Mouse (Mus musculus) heart, postnatal 14 days (tissue): ENCODE measurements around the gene BB287469. TPM values are rescaled to one million over a fixed set of nuclear protein-coding genes. Genes with fewer than 3 reads are reported as not detected.
"Not testable (repeated sequence)": the region's sequence is repeated elsewhere in the genome, so short reads cannot be mapped to it uniquely, and the experiment has no call there.

Experiments used
- DNase-seq, 2 experiments: peaks; one replicate each; pipeline ENCODE4 v3.0.0; 2021 to 2022
- intact Hi-C: fragments of 180-260 bp; cut with DNase I; formaldehyde crosslinking; loops from one replicate; pipeline ENCODE4 v1.15.1; 2025
- long read RNA-seq, 2 experiments: library from polyadenylated mRNA; stranded (forward); transcript quantifications; one replicate each; pipeline ENCODE4 v2.0.0; 2021
- total RNA-seq, 2 experiments: library from RNA; stranded (reverse); gene quantifications; 2 replicates each; pipeline ENCODE4 v1.2.3; 2021

BB287469 gene
- total RNA-seq = not detected
- long read RNA-seq, experiment 1 = 0 reads
- long read RNA-seq, experiment 2 = 0 reads

DNA sequence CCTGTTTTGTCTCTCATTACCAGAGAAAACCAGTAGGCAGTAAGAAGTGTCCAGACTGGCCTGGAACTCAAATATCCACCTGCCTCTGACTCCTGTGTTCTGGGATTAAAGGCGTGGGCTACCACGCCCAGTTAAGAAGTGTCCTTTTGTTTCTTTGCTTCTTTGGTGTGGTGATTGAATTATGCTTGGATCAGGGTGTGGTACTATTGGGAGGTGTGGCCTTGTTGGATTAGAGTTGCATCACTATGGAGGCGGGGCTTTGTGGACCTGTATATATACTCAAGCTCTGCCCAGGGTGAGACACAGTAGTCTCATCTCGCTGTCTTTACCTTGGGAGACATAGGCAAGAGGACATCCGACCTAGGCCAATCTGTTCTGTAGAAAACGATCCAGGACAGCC lies at the start of gene BB287469:
Gene BB287469, plus strand, starts transcription at position 301 of the 400 bp plus-strand sequence.
- intact Hi-C loops, DNase-seq: not testable (repeated sequence)

DNA sequence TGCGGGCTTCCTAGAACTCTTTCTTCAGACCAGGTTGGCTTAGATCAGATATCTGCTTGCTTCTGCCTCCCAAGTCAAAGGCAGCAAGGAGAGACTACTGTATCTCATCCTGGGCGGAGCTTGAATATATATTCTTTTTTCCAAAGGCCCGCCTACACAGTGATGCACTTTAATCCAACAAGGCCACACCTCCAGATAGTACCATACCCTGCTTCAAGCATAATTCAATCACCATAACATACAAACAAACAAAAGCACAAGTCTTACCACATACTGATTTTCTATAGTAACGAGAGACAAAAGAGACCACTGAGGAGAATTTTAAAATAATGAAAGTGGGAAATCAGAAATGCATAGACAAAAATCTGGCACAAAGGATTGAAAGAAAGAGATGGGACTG lies 40.7 kb upstream of the BB287469 start, which contains the start of gene Gm21319:
Gene Gm21319, minus strand, starts transcription at position 101 of the 400 bp plus-strand sequence.
- intact Hi-C loops = not testable (repeated sequence)

DNA sequence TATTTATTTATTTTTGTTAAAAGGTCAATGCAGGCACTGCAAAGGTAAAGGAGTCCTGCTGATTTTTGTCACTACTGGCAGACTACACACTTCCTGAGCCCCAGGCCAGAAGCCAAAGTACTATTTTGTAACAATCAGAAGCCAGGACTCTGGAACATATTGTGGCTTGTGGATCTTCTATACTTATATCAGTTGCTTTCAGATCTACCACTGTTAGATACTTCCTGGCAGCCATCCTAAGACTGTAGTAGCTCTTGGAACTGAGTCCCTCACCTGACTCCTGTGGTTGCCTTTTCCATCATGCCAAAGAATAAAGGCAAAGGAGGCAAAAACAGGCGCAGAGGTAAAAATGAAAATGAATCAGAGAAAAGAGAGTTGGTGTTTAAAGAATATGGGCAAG lies 21.2 kb upstream of the BB287469 start, which contains the start of gene Gm21936:
Gene Gm21936, plus strand, starts transcription at position 301 of the 400 bp plus-strand sequence.
- DNase-seq, intact Hi-C loops: not testable (repeated sequence)

More for the DNA sequence above, 40.7 kb upstream of the BB287469 start, which contains the start of gene Gm21319:
- not testable (repeated sequence) for DNase-seq

DNA sequence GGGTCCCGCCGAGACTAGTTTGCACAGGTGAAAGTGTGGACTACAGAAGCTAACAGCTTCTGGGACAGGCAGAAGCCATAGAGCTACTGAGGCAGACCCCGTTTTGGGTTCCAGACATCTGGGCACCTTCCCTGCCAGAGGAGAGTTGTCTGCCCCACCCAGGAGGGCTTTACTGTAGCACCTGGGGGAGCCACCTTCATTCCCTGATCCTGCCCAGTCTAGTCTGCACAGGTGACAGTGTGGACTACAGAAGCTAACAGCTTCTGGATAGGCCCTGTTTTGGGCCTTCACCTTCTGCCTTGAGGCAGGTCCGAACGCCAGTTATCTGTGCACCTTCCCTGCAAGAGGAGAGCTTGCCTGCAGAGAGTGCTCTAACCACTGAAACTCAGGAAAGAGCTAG lies 18.4 kb upstream of the BB287469 start:
- intact Hi-C loops, DNase-seq: not testable (repeated sequence)

DNA sequence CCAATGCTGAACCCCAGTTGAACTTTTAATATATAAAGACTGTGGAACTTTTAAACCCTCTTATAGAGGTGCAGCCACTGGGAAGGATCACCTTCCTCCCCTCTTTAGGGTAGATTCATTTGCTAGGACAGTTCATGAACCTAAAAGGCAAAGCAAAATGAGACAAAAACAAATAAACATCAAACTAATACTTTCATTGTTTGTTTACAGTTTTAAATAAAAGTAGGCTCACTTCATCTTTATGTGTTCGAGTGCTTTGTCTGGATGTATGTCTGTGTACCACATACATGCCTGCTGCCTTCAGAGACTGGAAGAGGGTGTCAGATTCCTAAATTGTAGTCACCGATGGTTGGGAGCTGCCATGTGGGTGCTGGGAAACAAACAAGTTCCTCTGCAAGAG lies 25.9 kb downstream of the BB287469 start, which contains the start of gene Gm2001:
Gene Gm2001, minus strand, starts transcription at position 101 of the 400 bp plus-strand sequence.
- DNase-seq, intact Hi-C loops: not testable (repeated sequence)

DNA sequence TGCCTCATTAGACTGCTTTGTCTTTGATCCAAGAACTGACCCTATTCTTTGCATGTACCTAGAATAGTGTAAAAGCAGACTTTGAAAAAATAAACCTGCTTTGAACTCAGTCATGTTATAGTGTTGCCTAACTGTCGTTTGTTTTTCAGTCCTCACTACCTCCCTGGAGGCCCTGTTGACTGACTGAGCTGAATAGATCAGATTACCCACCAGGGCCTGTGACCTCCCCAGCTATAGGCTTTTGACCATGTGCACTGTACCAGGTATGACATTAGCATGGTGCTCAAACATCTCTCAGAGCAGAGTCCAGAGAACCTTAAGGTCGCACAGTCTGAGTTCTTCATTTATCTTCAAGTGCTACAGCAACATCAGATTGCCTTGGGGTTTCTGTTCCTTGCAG lies 34.3 kb downstream of the BB287469 start:
- intact Hi-C loops = not testable (repeated sequence)

DNA sequence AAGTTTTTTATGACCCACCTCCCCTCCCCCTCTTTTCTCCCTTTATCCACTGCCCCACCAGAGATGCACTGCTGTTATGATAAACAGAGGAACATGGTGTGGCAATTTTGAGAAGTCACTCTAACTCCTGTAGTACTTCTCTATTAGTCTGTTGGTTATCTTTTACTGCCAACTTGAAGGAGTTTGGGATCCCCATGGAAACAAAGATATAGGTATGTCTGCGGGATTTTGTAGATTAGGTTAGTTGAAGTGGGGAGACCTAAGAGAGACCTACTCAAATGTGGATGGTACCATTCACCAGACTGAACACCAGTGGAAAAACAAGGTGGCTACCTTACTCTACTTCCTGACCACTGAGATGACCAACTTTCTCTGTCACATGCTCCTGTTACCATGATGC lies 39.7 kb downstream of the BB287469 start:
- intact Hi-C loops, DNase-seq: not testable (repeated sequence)

More for the DNA sequence above, 34.3 kb downstream of the BB287469 start:
- DNase-seq = not testable (repeated sequence)

DNA sequence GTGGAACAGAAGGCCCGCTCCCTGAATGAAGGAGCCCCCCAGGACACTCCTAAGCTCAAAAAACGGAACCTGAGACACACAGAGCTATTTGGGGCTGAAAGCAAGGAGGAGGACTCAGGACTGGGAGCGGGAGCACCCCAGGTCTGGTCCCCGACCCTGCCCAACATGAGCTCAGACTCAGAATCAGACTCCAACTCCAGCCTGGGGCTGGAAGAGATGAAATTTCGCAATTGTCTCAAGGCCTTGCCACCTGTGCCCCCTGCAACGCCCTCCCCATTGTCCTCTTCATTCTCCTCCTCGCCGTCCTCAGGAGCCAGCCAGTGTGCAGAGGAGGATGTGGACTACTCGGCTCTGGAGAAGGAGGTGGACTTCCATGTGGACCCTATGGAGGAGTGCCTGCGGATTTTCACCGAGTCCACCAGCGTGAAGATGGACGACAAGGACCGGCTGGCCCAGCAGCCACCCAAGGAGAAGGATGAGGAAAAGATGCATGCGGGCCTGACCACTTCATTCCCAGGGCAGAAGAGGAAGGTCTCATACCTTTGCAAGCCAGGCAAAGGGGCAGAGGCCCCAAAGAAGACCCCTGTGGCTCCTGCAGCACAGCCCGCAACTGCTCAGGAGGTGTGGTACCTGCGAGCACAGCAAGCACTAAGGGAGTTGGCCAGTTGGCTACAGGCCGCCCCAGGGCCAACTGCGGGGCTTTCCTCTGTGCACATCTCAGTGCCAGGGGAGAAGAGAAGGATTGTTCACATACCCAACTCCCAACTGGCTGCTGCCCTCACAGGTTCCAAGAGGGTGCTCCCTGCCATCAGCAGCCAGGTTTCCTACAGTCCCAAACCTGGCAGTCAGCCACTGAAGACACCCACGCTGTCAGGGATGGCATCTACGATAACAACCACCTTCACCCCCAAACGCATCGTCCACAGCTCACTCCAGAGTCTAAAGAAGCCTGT lies 45.6 kb downstream of the BB287469 start:
- peak in 1 of 2 experiments; percentile 4 for DNase-seq
- intact Hi-C loops = not testable (repeated sequence)

DNA sequence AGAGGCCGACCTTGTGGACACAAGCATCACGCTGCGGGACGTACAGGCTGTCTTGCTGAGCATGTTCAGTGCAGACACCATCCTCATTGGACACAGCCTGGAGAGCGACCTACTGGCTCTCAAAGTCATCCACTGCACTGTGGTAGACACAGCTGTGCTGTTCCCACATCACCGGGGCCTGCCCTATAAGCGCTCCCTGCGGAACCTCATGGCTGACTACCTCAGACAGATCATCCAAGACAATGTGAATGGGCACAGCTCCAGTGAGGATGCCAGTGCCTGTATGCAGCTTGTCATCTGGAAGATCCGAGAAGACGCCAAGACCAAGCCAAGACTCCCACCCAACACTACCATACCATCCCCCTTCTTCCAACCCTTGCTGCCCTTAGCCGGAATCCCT lies 47.3 kb downstream of the BB287469 start:
- intact Hi-C loops = not testable (repeated sequence)

DNA sequence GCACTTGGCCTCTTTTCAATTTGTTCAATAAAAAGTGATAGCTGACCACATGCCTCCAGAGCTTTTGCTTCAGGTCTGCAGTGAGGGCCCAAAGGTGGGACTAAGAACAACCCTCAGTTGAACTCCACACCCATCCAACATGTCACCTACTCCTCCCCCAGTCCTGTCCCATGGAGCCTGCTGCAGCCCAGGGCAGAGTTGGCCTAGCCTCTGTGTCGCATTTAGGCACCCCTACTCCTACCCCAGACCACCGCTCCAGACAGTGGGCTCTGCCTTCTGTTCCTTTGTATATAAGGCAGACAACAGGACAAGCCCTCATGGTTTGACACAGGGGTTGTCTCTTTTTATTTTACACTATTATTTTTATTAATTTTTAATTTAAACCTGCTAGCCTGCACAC lies 47.7 kb downstream of the BB287469 start:
- DNase-seq, intact Hi-C loops: not testable (repeated sequence)

More for the DNA sequence above, 47.3 kb downstream of the BB287469 start:
- DNase-seq = not testable (repeated sequence)

Other genes with a start within 250 kb of the BB287469 start
- gene Oog1, start 213.9 kb upstream of the BB287469 start, total RNA-seq = not detected
- not detected for gene Gm4027, start 197.7 kb upstream of the BB287469 start, total RNA-seq
- gene Gm16381, start 172.0 kb upstream of the BB287469 start, total RNA-seq = not detected
- not detected for gene Gm21319, start 40.8 kb upstream of the BB287469 start, total RNA-seq
- gene Gm21936, start 21.1 kb upstream of the BB287469 start, total RNA-seq = not detected
- gene Gm2001, start 25.8 kb downstream of the BB287469 start, total RNA-seq = not detected
- gene Gm2016, start 57.5 kb downstream of the BB287469 start, total RNA-seq = not detected
- not detected for gene Gm2022, start 78.8 kb downstream of the BB287469 start, total RNA-seq
- not detected for gene Gm2035, start 103.3 kb downstream of the BB287469 start, total RNA-seq
- not detected for gene Gm2042, start 137.5 kb downstream of the BB287469 start, total RNA-seq
- not detected for gene Gm2075, start 195.3 kb downstream of the BB287469 start, total RNA-seq
- not detected for gene Gm6803, start 202.2 kb downstream of the BB287469 start, total RNA-seq
- not detected for gene Gm2056, start 210.4 kb downstream of the BB287469 start, total RNA-seq